Mouse (Mus musculus) A20 (cell line): Measurements from ENCODE around the gene Tmem273.

Source experiments
- DNase-seq: peaks from one replicate; pipeline ENCODE4 v3.0.0-alpha.2; 2011; ENCODE audit warnings: low read depth, low spot score

The Tmem273 gene

GRCm38 (mm10) chr14:32859831-32860569 lies 74.2 kb downstream of the Tmem273 start:
- DNase-seq = no peak

DNA sequence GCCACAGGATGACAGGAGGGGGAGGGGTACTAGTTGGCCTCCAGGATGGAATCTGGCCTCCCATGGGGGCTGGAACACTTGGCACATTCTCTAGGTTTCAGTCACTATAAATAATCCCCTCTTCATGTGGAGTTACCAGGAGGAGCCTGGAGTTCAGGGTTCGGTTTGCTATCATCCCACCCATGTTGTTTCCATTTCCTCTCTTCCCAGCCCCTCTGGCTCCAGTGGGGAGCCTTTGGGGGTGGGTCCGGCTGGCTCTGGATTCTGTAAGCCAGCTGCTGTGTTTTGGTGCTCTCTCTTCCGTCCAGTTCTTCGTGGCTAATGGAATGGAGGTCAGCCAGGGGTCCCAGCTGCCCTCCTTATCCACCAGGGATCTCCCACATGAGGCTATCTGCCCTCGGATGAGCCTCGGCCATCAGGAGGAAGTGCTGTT lies 75.4 kb downstream of the Tmem273 start:
- DNase-seq = no peak

GRCm38 (mm10) chr14:32861656-32862055 lies 75.9 kb downstream of the Tmem273 start:
- DNase-seq = no peak

DNA sequence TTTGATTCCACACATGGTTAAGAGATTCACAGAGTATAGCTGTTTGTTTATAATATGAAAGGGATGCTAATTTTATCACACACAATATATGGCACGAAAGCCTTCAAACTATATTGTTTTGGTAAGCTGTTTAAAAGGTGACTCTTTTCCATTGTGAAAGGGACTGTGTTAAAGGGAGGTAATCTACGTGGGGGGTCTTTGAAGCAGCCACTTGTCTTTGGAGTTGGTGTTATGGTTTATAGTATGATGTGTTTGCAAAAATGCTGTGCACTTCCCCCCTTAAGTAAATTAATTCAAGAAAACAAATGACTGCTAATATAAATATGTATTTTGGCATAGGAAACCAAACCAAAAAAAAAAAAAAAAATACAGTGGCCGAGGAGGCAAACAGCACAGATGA lies 79.6 kb downstream of the Tmem273 start:
- no peak for DNase-seq
